Mouse (Mus musculus) spleen, adult 2 months (tissue): ENCODE data around the gene Ptprk.

Source experiments
- CTCF ChIP-seq: fragments of 200-500 bp; IDR thresholded peaks from 2 replicates; pipeline ENCODE4 v1.5.1; 2011; ENCODE audit warnings: mild to moderate bottlenecking, inconsistent platforms; ENCODE audit not compliant: insufficient read depth, insufficient read length, insufficient replicate concordance; ENCODE audit errors: extremely low read depth
- POLR2A ChIP-seq: fragments of 200-500 bp; IDR thresholded peaks from 2 replicates; pipeline ENCODE4 v1.6.1; 2011; ENCODE audit warnings: low read depth, low read length, inconsistent platforms

GRCm38 (mm10) chr10:28374874-28375273 lies 300.3 kb downstream of the Ptprk start:
- TF ChIP-seq CTCF, result no peak
- TF ChIP-seq POLR2A, result no peak
